Mouse (Mus musculus): ENCODE measurements at regions not wholly inside any gene's neighbourhood (a gene's known extent, or its start where the extent isn't known, plus 50 kb on each side); places are given as distances from the start of the nearest gene placed in this dataset.
"Not testable (repeated sequence)": the region's sequence is repeated elsewhere in the genome, so short reads cannot be mapped to it uniquely, and the experiment has no call there.

DNA sequence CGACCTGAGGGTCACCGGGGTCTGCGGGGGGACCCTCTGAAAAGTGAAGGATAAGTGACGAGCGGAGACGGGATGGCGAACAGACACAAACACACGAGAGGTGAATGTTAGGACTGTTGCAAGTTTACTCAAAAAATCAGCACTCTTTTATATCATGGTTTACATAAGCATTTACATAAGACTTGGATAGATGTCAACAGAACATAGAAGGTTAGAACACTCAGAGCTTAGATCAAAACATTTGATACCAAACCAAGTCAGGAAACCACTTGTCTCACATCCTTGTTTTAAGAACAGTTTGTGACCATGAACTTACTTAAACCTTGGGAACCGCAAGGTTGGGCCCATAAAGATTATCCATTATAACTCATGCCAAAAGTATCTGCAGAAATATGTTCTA lies 1042.2 kb upstream of the Sel1l start:
- not testable (repeated sequence) for H3K9ac ChIP-seq (ENCODE audit: low read length); DNase-seq (ENCODE audit: low spot score); H3K27ac ChIP-seq (ENCODE audit: low read depth, low read length); H3K9me3 ChIP-seq (ENCODE audit: control insufficient read depth, low read length); H3K4me3 ChIP-seq (ENCODE audit: low read depth, low read length); H3K27me3 ChIP-seq (ENCODE audit: control insufficient read depth, insufficient read depth, low read length); H3K4me1 ChIP-seq (ENCODE audit: control insufficient read depth, insufficient read depth, low read length); ATAC-seq (ENCODE audit: insufficient read depth, low FRiP score, low TSS enrichment); H3K4me2 ChIP-seq (ENCODE audit: low read depth); H3K36me3 ChIP-seq (ENCODE audit: control insufficient read depth, insufficient read depth, low read length)
- WGBS = 100% methylated on average over 3 of the region's 9 CpGs

GRCm38 (mm10) chr12:92887747-92888146 lies 1038.8 kb upstream of the Sel1l start:
- H3K9ac ChIP-seq (ENCODE audit: low read length) = no peak overlapping the region
- H3K27me3 ChIP-seq (ENCODE audit: control insufficient read depth, insufficient read depth, low read length) = no peaks in the 10 kb centered on the region
- no peaks in the 10 kb centered on the region for H3K4me1 ChIP-seq (ENCODE audit: control insufficient read depth, insufficient read depth, low read length)
- H3K4me3 ChIP-seq (ENCODE audit: low read depth, low read length) = no peak overlapping the region
- H3K9me3 ChIP-seq (ENCODE audit: control insufficient read depth, low read length) = no peaks in the 10 kb centered on the region
- DNase-seq (ENCODE audit: low spot score) (no peak), ATAC-seq (ENCODE audit: insufficient read depth, low FRiP score, low TSS enrichment) (no peak)
- no peaks in the 10 kb centered on the region for H3K36me3 ChIP-seq (ENCODE audit: control insufficient read depth, insufficient read depth, low read length)
- no peak overlapping the region for H3K27ac ChIP-seq (ENCODE audit: low read depth, low read length)
- WGBS = 91% methylated on average over 3 of the region's 3 CpGs
- no peak overlapping the region for H3K4me2 ChIP-seq (ENCODE audit: low read depth)

DNA sequence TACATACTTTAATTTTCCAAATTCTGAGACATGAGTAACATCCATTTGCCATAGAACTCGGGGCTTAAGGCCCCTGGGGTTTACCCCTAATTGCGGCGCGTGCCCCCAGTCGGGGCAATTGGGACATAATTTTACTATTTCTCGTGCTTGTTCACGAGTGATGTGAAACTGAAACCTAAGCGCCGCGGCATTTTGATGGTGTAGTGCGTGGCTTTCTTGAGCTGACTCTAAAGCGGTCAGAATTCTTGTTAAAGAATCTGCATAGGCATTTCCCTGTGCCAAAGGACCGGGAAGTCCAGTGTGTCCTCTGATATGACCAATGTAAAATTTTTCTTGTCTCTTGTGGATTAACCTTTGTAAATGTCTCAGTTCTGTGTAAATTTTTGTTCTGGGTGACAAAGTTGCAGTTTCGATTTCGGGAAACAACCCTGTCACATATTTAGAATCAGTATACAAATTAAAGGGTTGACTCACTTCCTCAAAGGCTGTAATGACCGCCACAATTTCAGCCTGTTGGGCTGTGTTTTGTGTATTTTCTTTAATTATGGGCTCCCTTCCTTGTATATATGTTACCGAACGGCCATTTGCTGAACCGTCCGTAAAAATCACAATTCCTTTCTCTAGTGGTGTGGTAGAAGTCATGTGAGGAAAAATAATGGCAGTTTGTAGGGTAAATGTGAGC lies 1037.6 kb upstream of the Sel1l start:
- 95% methylated on average over 20 of the region's 20 CpGs for WGBS
- not testable (repeated sequence) for H3K4me1 ChIP-seq (ENCODE audit: control insufficient read depth, insufficient read depth, low read length); H3K27ac ChIP-seq (ENCODE audit: low read depth, low read length); DNase-seq (ENCODE audit: low spot score); H3K4me2 ChIP-seq (ENCODE audit: low read depth); H3K9ac ChIP-seq (ENCODE audit: low read length); ATAC-seq (ENCODE audit: insufficient read depth, low FRiP score, low TSS enrichment); H3K4me3 ChIP-seq (ENCODE audit: low read depth, low read length); H3K9me3 ChIP-seq (ENCODE audit: control insufficient read depth, low read length); H3K36me3 ChIP-seq (ENCODE audit: control insufficient read depth, insufficient read depth, low read length); H3K27me3 ChIP-seq (ENCODE audit: control insufficient read depth, insufficient read depth, low read length)

DNA sequence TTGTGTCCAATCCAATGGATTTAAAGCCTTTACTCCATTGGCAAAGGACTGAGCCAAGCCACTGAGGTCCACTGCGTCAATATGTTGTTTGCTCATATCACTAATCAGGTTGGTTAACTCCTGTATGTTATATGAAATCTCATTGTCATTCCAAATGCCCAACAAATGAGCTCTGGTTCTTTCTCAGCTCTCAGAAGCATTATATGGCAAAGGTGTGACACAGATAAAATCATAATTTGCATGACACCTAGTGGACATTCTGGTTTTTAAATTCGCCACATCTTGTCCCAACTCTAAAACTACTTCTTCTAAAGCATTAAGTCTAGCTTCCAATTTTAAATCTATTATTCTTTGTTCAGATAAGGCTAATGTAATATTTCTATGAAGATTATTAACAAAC lies 1035.1 kb upstream of the Sel1l start:
- H3K4me1 ChIP-seq (ENCODE audit: control insufficient read depth, insufficient read depth, low read length); H3K36me3 ChIP-seq (ENCODE audit: control insufficient read depth, insufficient read depth, low read length); H3K27ac ChIP-seq (ENCODE audit: low read depth, low read length); H3K4me2 ChIP-seq (ENCODE audit: low read depth); DNase-seq (ENCODE audit: low spot score); H3K4me3 ChIP-seq (ENCODE audit: low read depth, low read length); ATAC-seq (ENCODE audit: insufficient read depth, low FRiP score, low TSS enrichment); H3K9me3 ChIP-seq (ENCODE audit: control insufficient read depth, low read length); H3K27me3 ChIP-seq (ENCODE audit: control insufficient read depth, insufficient read depth, low read length); H3K9ac ChIP-seq (ENCODE audit: low read length): not testable (repeated sequence)
- WGBS = 95% methylated on average over 2 of the region's 2 CpGs

- DNase-seq (ENCODE audit: low spot score); H3K4me1 ChIP-seq (ENCODE audit: control insufficient read depth, insufficient read depth, low read length); H3K36me3 ChIP-seq (ENCODE audit: control insufficient read depth, insufficient read depth, low read length); H3K27me3 ChIP-seq (ENCODE audit: control insufficient read depth, insufficient read depth, low read length); ATAC-seq (ENCODE audit: insufficient read depth, low FRiP score, low TSS enrichment); H3K4me2 ChIP-seq (ENCODE audit: low read depth); H3K27ac ChIP-seq (ENCODE audit: low read depth, low read length); H3K9me3 ChIP-seq (ENCODE audit: control insufficient read depth, low read length); H3K4me3 ChIP-seq (ENCODE audit: low read depth, low read length); H3K9ac ChIP-seq (ENCODE audit: low read length): not testable (repeated sequence)
- no CpG with 5 or more reads among the region's 8 CpGs for WGBS
These were observed 1034.1 kb upstream of the Sel1l start for GRCm38 (mm10) chr12:92883091-92883490.

- not testable (repeated sequence) for H3K4me3 ChIP-seq (ENCODE audit: low read depth, low read length); H3K4me2 ChIP-seq (ENCODE audit: low read depth); H3K27me3 ChIP-seq (ENCODE audit: control insufficient read depth, insufficient read depth, low read length); H3K4me1 ChIP-seq (ENCODE audit: control insufficient read depth, insufficient read depth, low read length); H3K9me3 ChIP-seq (ENCODE audit: control insufficient read depth, low read length); H3K9ac ChIP-seq (ENCODE audit: low read length); DNase-seq (ENCODE audit: low spot score); H3K36me3 ChIP-seq (ENCODE audit: control insufficient read depth, insufficient read depth, low read length); H3K27ac ChIP-seq (ENCODE audit: low read depth, low read length); ATAC-seq (ENCODE audit: insufficient read depth, low FRiP score, low TSS enrichment)
- 85% methylated on average over 8 of the region's 11 CpGs for WGBS
These were observed 1033.6 kb upstream of the Sel1l start for GRCm38 (mm10) chr12:92882540-92882939.

GRCm38 (mm10) chr12:92873602-92874001 lies 1024.6 kb upstream of the Sel1l start:
- Histone ChIP-seq H3K27me3 (ENCODE audit: control insufficient read depth, insufficient read depth, low read length) (no peaks in the 10 kb centered on the region), H3K27ac (ENCODE audit: low read depth, low read length) (no peak overlapping the region), H3K9me3 (ENCODE audit: control insufficient read depth, low read length) (no peaks in the 10 kb centered on the region), H3K36me3 (ENCODE audit: control insufficient read depth, insufficient read depth, low read length) (no peaks in the 10 kb centered on the region), H3K9ac (ENCODE audit: low read length) (no peak overlapping the region), H3K4me2 (ENCODE audit: low read depth) (no peak overlapping the region), H3K4me3 (ENCODE audit: low read depth, low read length) (no peak overlapping the region), H3K4me1 (ENCODE audit: control insufficient read depth, insufficient read depth, low read length) (no peaks in the 10 kb centered on the region)
- 72% methylated on average over 3 of the region's 3 CpGs for WGBS
- ATAC-seq (ENCODE audit: insufficient read depth, low FRiP score, low TSS enrichment) = no peak
- no peak for DNase-seq (ENCODE audit: low spot score)

- no peak overlapping the region for H3K4me2 ChIP-seq (ENCODE audit: low read depth)
- no peak overlapping the region for H3K27ac ChIP-seq (ENCODE audit: low read depth, low read length)
- H3K9me3 ChIP-seq (ENCODE audit: control insufficient read depth, low read length) = no peaks in the 10 kb centered on the region
- H3K4me1 ChIP-seq (ENCODE audit: control insufficient read depth, insufficient read depth, low read length) = no peaks in the 10 kb centered on the region
- H3K9ac ChIP-seq (ENCODE audit: low read length) = no peak overlapping the region
- 83% methylated on average over 3 of the region's 3 CpGs for WGBS
- ATAC-seq (ENCODE audit: insufficient read depth, low FRiP score, low TSS enrichment) (no peak), DNase-seq (ENCODE audit: low spot score) (no peak)
- H3K36me3 ChIP-seq (ENCODE audit: control insufficient read depth, insufficient read depth, low read length) = no peaks in the 10 kb centered on the region
- no peak overlapping the region for H3K4me3 ChIP-seq (ENCODE audit: low read depth, low read length)
- H3K27me3 ChIP-seq (ENCODE audit: control insufficient read depth, insufficient read depth, low read length) = no peaks in the 10 kb centered on the region
These were observed 1020.4 kb upstream of the Sel1l start for GRCm38 (mm10) chr12:92869336-92869735.

DNA sequence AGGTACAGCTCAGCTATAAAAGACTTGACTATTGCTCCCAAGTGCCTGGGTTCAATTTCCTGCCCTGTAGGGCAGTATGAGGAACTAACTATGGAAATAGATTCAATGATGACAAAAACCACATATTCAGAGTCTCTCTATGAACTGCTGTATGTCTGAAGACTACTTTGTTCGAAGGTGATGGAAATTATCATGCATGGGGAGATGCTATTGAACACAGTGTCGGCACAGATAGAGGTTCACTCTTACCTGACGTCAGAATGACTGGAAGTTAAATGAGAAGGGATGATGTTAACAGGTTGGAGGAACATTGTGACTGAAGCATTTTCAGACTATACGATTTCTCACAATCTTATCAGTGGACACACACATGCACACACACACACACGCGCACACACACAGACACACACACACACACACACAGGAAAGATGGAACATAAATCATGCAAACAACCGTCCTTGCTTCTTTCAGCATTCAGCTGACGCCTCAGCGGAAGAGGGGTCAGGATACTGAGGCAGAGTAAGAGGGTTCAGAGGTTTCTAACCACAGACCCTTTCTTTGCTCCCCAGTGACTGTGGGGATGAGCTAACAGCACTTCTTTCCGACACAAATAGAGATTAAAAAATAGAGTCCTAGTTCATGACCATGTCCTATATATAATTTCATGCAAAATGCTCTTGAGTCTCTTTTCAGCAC lies 974.3 kb upstream of the Sel1l start:
- WGBS = 75% methylated on average over 10 of the region's 10 CpGs
- no peaks in the 10 kb centered on the region for H3K9me3 ChIP-seq (ENCODE audit: control insufficient read depth, low read length)
- H3K9ac ChIP-seq (ENCODE audit: low read length) = no peak overlapping the region
- no peaks in the 10 kb centered on the region for H3K36me3 ChIP-seq (ENCODE audit: control insufficient read depth, insufficient read depth, low read length)
- ATAC-seq (ENCODE audit: insufficient read depth, low FRiP score, low TSS enrichment) (no peak), DNase-seq (ENCODE audit: low spot score) (no peak)
- no peak overlapping the region for H3K4me2 ChIP-seq (ENCODE audit: low read depth)
- no peak overlapping the region for H3K27ac ChIP-seq (ENCODE audit: low read depth, low read length)
- H3K27me3 ChIP-seq (ENCODE audit: control insufficient read depth, insufficient read depth, low read length) = no peaks in the 10 kb centered on the region
- H3K4me1 ChIP-seq (ENCODE audit: control insufficient read depth, insufficient read depth, low read length) = no peaks in the 10 kb centered on the region
- no peak overlapping the region for H3K4me3 ChIP-seq (ENCODE audit: low read depth, low read length)

Measured in neural tube, embryonic 11.5 days (tissue).